Mouse (Mus musculus): ENCODE measurements around the gene Insig1. TPM values are rescaled to one million over a fixed set of nuclear protein-coding genes. Genes with fewer than 3 reads are reported as not detected.

Gene Insig1
- total RNA-seq (2021): 1 to 10 TPM; 9.2 to 9.8 TPM
- long read RNA-seq, experiment 1, transcript Insig1-201 (5 exons, 2,697 nt): major isoform, 37 of 37 reads
- long read RNA-seq, experiment 1, partial matches to known transcripts: 0 of 37 reads
- long read RNA-seq, experiment 1, other reads (novel, unspliced or antisense): 0 of 37 reads
- long read RNA-seq, experiment 2, transcript Insig1-201 (5 exons, 2,697 nt): major isoform, 23 of 26 reads
- long read RNA-seq, experiment 2, partial matches to known transcripts: 1 of 26 reads
- long read RNA-seq, experiment 2, other reads (novel, unspliced or antisense): 2 of 26 reads

GRCm38 (mm10) chr5:28070828-28071455 is at the start of gene Insig1:
Insig1 (plus strand) TSS chr5:28071363.
- intact Hi-C loops (cut with DNase I): loop anchor here (5.0 kb wide), 1 partner anchor 34 kb away; no protein-coding TSS in a partner anchor
- Histone ChIP-seq H3K4me3 (peak within 1 kb of the TSS; percentile 75), H3K27ac (peak within 1 kb of the TSS; percentile 98)
- peak; percentile 100 for DNase-seq
- TF ChIP-seq CTCF (IDR thresholded peaks at IDR 0.05): no peak

GRCm38 (mm10) chr5:28023452-28023851 is 47.7 kb upstream of the Insig1 start:
- H3K4me3 ChIP-seq: no peak overlapping the region
- H3K27ac ChIP-seq: no peak overlapping the region
- TF ChIP-seq CTCF (IDR thresholded peaks at IDR 0.05): no peak
- intact Hi-C loops (cut with DNase I): no loop called here
- DNase-seq: no peak

- H3K27ac ChIP-seq: no peak overlapping the region
- TF ChIP-seq CTCF (IDR thresholded peaks at IDR 0.05): no peak
These were observed 39.5 kb upstream of the Insig1 start for GRCm38 (mm10) chr5:28031577-28032236.

GRCm38 (mm10) chr5:28032866-28033265 is 38.3 kb upstream of the Insig1 start:
- intact Hi-C loops (cut with DNase I): no loop called here
- no peak for DNase-seq
- no peak for TF ChIP-seq CTCF (IDR thresholded peaks at IDR 0.05)
- no peak overlapping the region for H3K27ac ChIP-seq
- no peak overlapping the region for H3K4me3 ChIP-seq

More at GRCm38 (mm10) chr5:28031577-28032236, 39.5 kb upstream of the Insig1 start:
- no peak for DNase-seq
- H3K4me3 ChIP-seq: no peak overlapping the region
- intact Hi-C loops (cut with DNase I): no loop called here

- no peak for TF ChIP-seq CTCF (IDR thresholded peaks at IDR 0.05)
- no peak overlapping the region for H3K27ac ChIP-seq
- intact Hi-C loops (cut with DNase I): no loop called here
- no peak for DNase-seq
- H3K4me3 ChIP-seq: no peak overlapping the region
These were observed 37.9 kb upstream of the Insig1 start for GRCm38 (mm10) chr5:28033281-28033680.

GRCm38 (mm10) chr5:28033826-28034225 is 37.3 kb upstream of the Insig1 start:
- Histone ChIP-seq H3K27ac (no peak overlapping the region), H3K4me3 (no peak overlapping the region)
- intact Hi-C loops (cut with DNase I): no loop called here
- TF ChIP-seq CTCF (IDR thresholded peaks at IDR 0.05): no peak
- DNase-seq: no peak

GRCm38 (mm10) chr5:28036011-28036410 is 35.2 kb upstream of the Insig1 start:
- intact Hi-C loops (cut with DNase I): loop anchor here (5.0 kb wide), 1 partner anchor 36 kb away; the partner anchor contains the start of gene Insig1
- no peak overlapping the region for H3K4me3 ChIP-seq
- no peak for DNase-seq
- TF ChIP-seq CTCF (IDR thresholded peaks at IDR 0.05): no peak
- no peak overlapping the region for H3K27ac ChIP-seq

GRCm38 (mm10) chr5:28036518-28036917 is 34.6 kb upstream of the Insig1 start:
- peak overlapping the region; percentile 86 for H3K27ac ChIP-seq
- intact Hi-C loops (cut with DNase I): loop anchor here (5.0 kb wide), 1 partner anchor 36 kb away; the partner anchor contains the start of gene Insig1

GRCm38 (mm10) chr5:28037172-28037591 is 34.0 kb upstream of the Insig1 start:
- peak overlapping the region; percentile 86 for H3K27ac ChIP-seq
- peak overlapping the region; percentile 50 for H3K4me3 ChIP-seq
- TF ChIP-seq CTCF (IDR thresholded peaks at IDR 0.05): no peak
- peak; percentile 61 for DNase-seq
- intact Hi-C loops (cut with DNase I): loop anchor here (5.0 kb wide), 1 partner anchor 35 kb away; the partner anchor contains the start of gene Insig1

More at GRCm38 (mm10) chr5:28036518-28036917, 34.6 kb upstream of the Insig1 start:
- H3K4me3 ChIP-seq: no peak overlapping the region
- TF ChIP-seq CTCF (IDR thresholded peaks at IDR 0.05): no peak
- no peak for DNase-seq

GRCm38 (mm10) chr5:28037639-28038038 is 33.5 kb upstream of the Insig1 start:
- Histone ChIP-seq H3K27ac (peak overlapping the region; percentile 86), H3K4me3 (peak overlapping the region; percentile 50)
- peak; percentile 42 for DNase-seq
- intact Hi-C loops (cut with DNase I): loop anchor here (5.0 kb wide), 1 partner anchor 35 kb away; the partner anchor contains the start of gene Insig1
- TF ChIP-seq CTCF (IDR thresholded peaks at IDR 0.05): no peak

GRCm38 (mm10) chr5:28038115-28038514 is 33.0 kb upstream of the Insig1 start:
- Histone ChIP-seq H3K4me3 (peak overlapping the region; percentile 50), H3K27ac (peak overlapping the region; percentile 86)
- intact Hi-C loops (cut with DNase I): loop anchor here (5.0 kb wide), 1 partner anchor 34 kb away; the partner anchor contains the start of gene Insig1
- peak; percentile 82 for DNase-seq
- no peak for TF ChIP-seq CTCF (IDR thresholded peaks at IDR 0.05)

Data from gastrocnemius, adult 2 months (tissue).